Comparison of ENCODE assay signal across 8 mouse cellular contexts in the genomic region with DNA sequence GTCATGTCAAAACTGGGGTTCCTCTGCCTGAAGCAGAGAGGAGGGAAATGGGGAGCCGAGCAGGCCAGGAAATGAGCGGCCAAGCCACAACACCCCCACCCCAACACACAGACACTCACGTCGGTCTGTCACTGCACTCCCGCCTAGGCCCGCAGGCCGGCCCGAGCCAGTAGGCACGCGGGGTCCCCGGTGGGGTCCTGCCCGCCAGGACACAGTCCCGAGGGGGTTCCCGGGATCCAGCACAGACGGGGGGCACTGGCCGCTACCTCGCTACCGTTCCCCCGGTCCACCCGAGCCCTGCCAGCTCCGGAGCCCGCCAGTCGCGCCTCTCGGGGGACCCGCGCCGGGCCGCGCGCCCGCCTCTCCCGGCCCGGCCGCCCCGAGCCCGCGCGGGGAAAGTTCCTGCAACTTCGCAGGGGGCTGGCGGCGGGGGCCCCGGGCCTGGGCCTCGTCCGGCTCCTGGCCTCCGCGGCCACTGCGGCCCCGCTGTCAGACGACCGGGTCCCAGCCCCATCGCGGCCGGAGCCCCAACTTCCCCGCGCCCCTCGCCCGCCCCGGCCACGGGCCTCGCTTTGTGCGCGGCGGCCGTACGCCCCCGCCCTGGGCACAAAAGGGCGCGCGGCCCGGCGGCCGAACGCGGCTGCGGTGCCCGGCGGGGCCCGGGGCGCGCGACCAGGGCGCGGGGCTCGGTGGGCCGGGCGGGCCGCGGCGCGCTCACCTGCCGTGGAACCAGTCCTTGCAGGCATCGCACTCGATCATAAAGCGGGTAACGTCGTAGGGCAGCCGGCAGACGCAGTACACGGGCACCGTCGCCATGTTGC. TPM values are rescaled to one million over a fixed set of nuclear protein-coding genes. Genes with fewer than 3 reads are reported as not detected.
A peak's percentile ranks its signal among the peaks of the same experiment; 100 is the strongest.
DNase-seq lines count a peak whose midpoint lies in the region; ATAC-seq and TF ChIP-seq lines count a peak whose summit lies in the region.

No protein-coding gene starts in this region.

- ATAC-seq in common myeloid progenitor, adult 5-6 weeks (replicated peaks; ENCODE audit: low read depth, poor library complexity, severe bottlenecking), result peak; percentile 61
- ATAC-seq in kidney, embryonic 16.5 days (ENCODE audit: low FRiP score, low TSS enrichment), result peak; percentile 30
- peak; percentile 58 for ATAC-seq in megakaryocyte progenitor cell, adult 5-6 weeks (replicated peaks; ENCODE audit: poor library complexity)

- peak; percentile 62 to 70 for DNase-seq in B cell, adult 2 months
- DNase-seq in CH12.LX (ENCODE audit: extremely low read depth), result no peak
- DNase-seq in heart, adult 8-10 months (ENCODE audit: low spot score), result peak; percentile 40
- peak; percentile 67 to 76 for DNase-seq in spleen, postnatal 10 days (ENCODE audit: low spot score in 2 of 2)
- no peak for DNase-seq in left cerebral cortex, postnatal 25 days (ENCODE audit: low spot score in 2 of 2)

- peak overlapping the region; percentile 70 for H3K4me2 ChIP-seq in CH12.LX (ENCODE audit: insufficient read depth, low read depth, poor library complexity, severe bottlenecking)
- peak overlapping the region; percentile 88 for H3K4me2 ChIP-seq in kidney, embryonic 16.5 days (replicated peaks; ENCODE audit: low read depth, low read length)

- H3K27ac ChIP-seq in CH12.LX (ENCODE audit: insufficient read depth, low read depth), result no peak overlapping the region
- H3K27ac ChIP-seq in kidney, embryonic 16.5 days (ENCODE audit: low read length), result peak overlapping the region; percentile 88

- no peak for TF ChIP-seq POLR2A in CH12.LX (IDR thresholded peaks at IDR 0.05; ENCODE audit: low read depth, low read length)

- no peak for TF ChIP-seq CTCF in CH12.LX (conservative IDR thresholded peaks at IDR 0.05 in 1 of 2, IDR thresholded peaks at IDR 0.05 in 1 of 2; ENCODE audit: low read depth in 2 of 2, low read length in 2 of 2)

- H3K36me3 ChIP-seq in CH12.LX (replicated peaks in 1 of 2; ENCODE audit: control insufficient read depth in 1 of 2, insufficient read depth in 1 of 2, low read length in 1 of 2), result no peaks in the 10 kb centered on the region
- H3K36me3 ChIP-seq in kidney, embryonic 16.5 days (ENCODE audit: insufficient read depth, low read length), result no peaks in the 10 kb centered on the region

- TF ChIP-seq EP300 in CH12.LX (IDR thresholded peaks at IDR 0.05; ENCODE audit: low read length), result no peak

- H3K9ac ChIP-seq in CH12.LX (ENCODE audit: insufficient read depth, low read depth), result peak overlapping the region; percentile 98
- H3K9ac ChIP-seq in kidney, embryonic 16.5 days (replicated peaks; ENCODE audit: low read length), result peak overlapping the region; percentile 97

- TF ChIP-seq RAD21 in CH12.LX (IDR thresholded peaks at IDR 0.05; ENCODE audit: low read depth, low read length), result no peak

- no peaks in the 10 kb centered on the region for H3K27me3 ChIP-seq in CH12.LX (replicated peaks)
- H3K27me3 ChIP-seq in kidney, embryonic 16.5 days (ENCODE audit: insufficient read depth, low read length), result no peaks in the 10 kb centered on the region

- peak overlapping the region; percentile 47 to 95 (median 74) for H3K4me3 ChIP-seq in CH12.LX (replicated peaks in 1 of 3; ENCODE audit: low read depth in 2 of 3, low read length in 2 of 3, poor library complexity in 1 of 3)
- H3K4me3 ChIP-seq in kidney, embryonic 16.5 days (ENCODE audit: low read length), result peak overlapping the region; percentile 82

- intact Hi-C loops in left cerebral cortex, postnatal 25 days (cut with DNase I), result no loop called here

- dilution Hi-C loops in CH12.LX (cut with MboI; ENCODE audit: extremely low pct_ligation_motif_present, extremely low pct_unique_long_range_greater_than_20kb, low sequenced_read_pairs), result no loop called here

- peaks cover 14 to 60% of the 10 kb centered on the region in 2 experiments for H3K4me1 ChIP-seq in CH12.LX (ENCODE audit: control insufficient read depth in 1 of 2, insufficient read depth in 2 of 2)
- peaks cover 32% of the 10 kb centered on the region for H3K4me1 ChIP-seq in kidney, embryonic 16.5 days (ENCODE audit: insufficient read depth, low read length)

- in situ Hi-C loops in CH12.LX (cut with MboI; ENCODE audit: low pct_ligation_motif_present, low pct_unique_long_range_greater_than_20kb, low sequenced_read_pairs), result loop anchor here (5.0 to 25.0 kb wide), 3 partner anchors 97 to 317 kb away; a partner anchor contains a TSS

- H3K79me2 ChIP-seq in CH12.LX (replicated peaks; ENCODE audit: control insufficient read depth, extremely low read depth, insufficient read depth, poor library complexity, severe bottlenecking), result peaks cover 4% of the 10 kb centered on the region; the same call in 1 of the 2 replicates

- no peaks in the 10 kb centered on the region for H3K9me3 ChIP-seq in CH12.LX (replicated peaks; ENCODE audit: low read length)
- H3K9me3 ChIP-seq in kidney, embryonic 16.5 days (ENCODE audit: low read length), result no peaks in the 10 kb centered on the region

- under 1% methylated on average over 38 of the region's 102 CpGs for WGBS in kidney, embryonic 16.5 days

TF ChIP-seq in CH12.LX, 34 proteins besides CTCF, POLR2A, EP300 and RAD21:
- TF ChIP-seq NELFE (IDR thresholded peaks at IDR 0.05; ENCODE audit: low read depth, low read length), result no peak
- TF ChIP-seq ELF1 (IDR thresholded peaks at IDR 0.05; ENCODE audit: low read depth, low read length), result 0 out of 2 replicates have a peak, but pooled peaks have one; percentile 8

RNA-seq across cellular contexts. Expression of a gene that starts 0.8 kb away (rescaled TPM):
- total RNA-seq in CH12.LX (2012; rRNA removed) (6.3 and 6.7 TPM in 2 replicates), CH12.LX (2014; rRNA removed) (1.4 and 2.3 TPM in 2 replicates)
- polyA plus RNA-seq in CH12.LX (2012; ENCODE audit: insufficient read length, low read depth), result 12.2 and 14.2 TPM in 2 replicates
- 9.0 and 14.3 TPM in 2 replicates for total RNA-seq in common myeloid progenitor, adult 5-6 weeks (2017)
- total RNA-seq in heart, adult 8-10 months (2022), result 10 to 100 TPM; 26.8 to 31.5 (median 29.9) TPM
- polyA plus RNA-seq in kidney, embryonic 16.5 days (2015; fragmentation: Nextera tagmentation; extraction: Ambion mirVana), result 7.0 and 7.9 TPM in 2 replicates
- 21.6 and 22.1 TPM in 2 replicates for total RNA-seq in megakaryocyte progenitor cell, adult 5-6 weeks (2015)
- 7.5 and 9.1 TPM in 2 replicates for total RNA-seq in megakaryocyte progenitor cell, adult 5-6 weeks (2017)
- 10 to 100 TPM; 32.8 to 33.0 TPM for total RNA-seq in left cerebral cortex, postnatal 25 days (2021)

Comparison
In these comparisons a context has a peak if more than half of its experiments do, and no peak if none do; other contexts are left out.
1. DNase-seq: peak in B cell, adult 2 months (2 of 2), heart, adult 8-10 months (single experiment) and spleen, postnatal 10 days (2 of 2); none in CH12.LX (single experiment) and left cerebral cortex, postnatal 25 days (0 of 2).
2. Peak in every context shown above with its lines, with median percentiles within 50 percentile points of each other: ATAC-seq.